Mouse (Mus musculus) intestine, postnatal 0 days (tissue): ENCODE data around the gene Chd1. TPM values are rescaled to one million over a fixed set of nuclear protein-coding genes. Genes with fewer than 3 reads are reported as not detected.
A peak's percentile ranks its signal among the peaks of the same experiment; 100 is the strongest.

ENCODE experiments used
- ATAC-seq: fragments of 200-750 bp; cut with Nextera tagmentation; 2 replicates; pipeline ENCODE4 v1.8.0; 2017; ENCODE audit warnings: mild to moderate bottlenecking, moderate TSS enrichment, moderate library complexity
- H3K27ac ChIP-seq: fragments of 300-500 bp; sonication (generic); 2 replicates; pipeline ENCODE4 v1.5.1; 2014; ENCODE audit warnings: mild to moderate bottlenecking, low read depth, low read length, moderate library complexity
- H3K27me3 ChIP-seq: fragments of 300-500 bp; sonication (generic); replicated peaks from 2 replicates; pipeline ENCODE4 v1.6.1; 2014; ENCODE audit warnings: low read length, mixed read lengths; ENCODE audit not compliant: control insufficient read depth, insufficient read depth
- H3K36me3 ChIP-seq: fragments of 300-500 bp; sonication (generic); 2 replicates; pipeline ENCODE4 v1.6.1; 2014; ENCODE audit warnings: mild to moderate bottlenecking, moderate library complexity; ENCODE audit not compliant: control insufficient read depth, insufficient read depth
- H3K4me1 ChIP-seq: fragments of 300-500 bp; sonication (generic); replicated peaks from 2 replicates; pipeline ENCODE4 v1.6.1; 2014; ENCODE audit warnings: antibody characterized with exemption, low read length, mixed read lengths; ENCODE audit not compliant: control insufficient read depth, insufficient read depth
- H3K4me2 ChIP-seq: fragments of 300-500 bp; sonication (generic); replicated peaks from 2 replicates; pipeline ENCODE4 v1.6.1; 2014; ENCODE audit warnings: low read depth, mild to moderate bottlenecking, moderate library complexity
- H3K4me3 ChIP-seq: fragments of 300-500 bp; sonication (generic); 2 replicates; pipeline ENCODE4 v1.5.1; 2014; ENCODE audit warnings: low read depth, low read length
- H3K9ac ChIP-seq: fragments of 300-500 bp; sonication (generic); 2 replicates; pipeline ENCODE4 v1.6.1; 2014; ENCODE audit warnings: mild to moderate bottlenecking, low read depth, low read length
- H3K9me3 ChIP-seq: fragments of 300-500 bp; sonication (generic); 2 replicates; pipeline ENCODE4 v1.6.1; 2016; ENCODE audit warnings: mixed run types; ENCODE audit not compliant: control insufficient read depth
- CTCF ChIP-seq: sonication (generic); IDR thresholded peaks from 2 replicates; pipeline ENCODE4 v1.5.1; 2016; ENCODE audit warnings: low read depth, mild to moderate bottlenecking, control low read depth, antibody characterized with exemption, moderate library complexity
- WGBS: fragments of 180-500 bp; shearing (Covaris S2); extraction: QIAGEN DNeasy Blood & Tissue Kit; methylation state at CpG from one replicate; pipeline ENCODE4 v1.1.7; 2014; 5-methylcytosine and 5-hydroxymethylcytosine counted together
- polyA plus RNA-seq: library from polyadenylated mRNA; unstranded; fragments of >200 nt; fragmentation: Nextera tagmentation; extraction: Ambion mirVana; gene quantifications from 2 replicates; pipeline ENCODE4 v1.2.1, GENCODE M21; 2015

The Chd1 gene
- polyA plus RNA-seq, 1 experiment from 2014 or later: 14.1 TPM

- H3K9ac ChIP-seq: no peak overlapping the region
- no peak overlapping the region for H3K27ac ChIP-seq
- no peaks in the 10 kb centered on the region for H3K27me3 ChIP-seq
- TF ChIP-seq CTCF: no peak
- 90% methylated on average over 4 of the region's 4 CpGs for WGBS
- H3K4me2 ChIP-seq: no peak overlapping the region
- no peaks in the 10 kb centered on the region for H3K9me3 ChIP-seq
- no peaks in the 10 kb centered on the region for H3K4me1 ChIP-seq
- ATAC-seq: no peak
- no peaks in the 10 kb centered on the region for H3K36me3 ChIP-seq
- H3K4me3 ChIP-seq: no peak overlapping the region
Measured at GRCm38 (mm10) chr17:15680661-15681060, 24.1 kb upstream of the Chd1 start.

GRCm38 (mm10) chr17:15686396-15686795 lies 18.4 kb upstream of the Chd1 start:
- Histone ChIP-seq H3K4me3 (no peak overlapping the region), H3K9ac (no peak overlapping the region), H3K4me2 (no peak overlapping the region), H3K9me3 (no peaks in the 10 kb centered on the region), H3K4me1 (no peaks in the 10 kb centered on the region), H3K27ac (no peak overlapping the region), H3K27me3 (no peaks in the 10 kb centered on the region), H3K36me3 (no peaks in the 10 kb centered on the region)
- no peak for ATAC-seq
- 87% methylated on average over 5 of the region's 5 CpGs for WGBS
- no peak for TF ChIP-seq CTCF

- WGBS: 25% methylated on average over 1 of the region's 1 CpGs
- no peak overlapping the region for H3K4me3 ChIP-seq
- ATAC-seq: peak; percentile 56
- H3K9ac ChIP-seq: no peak overlapping the region
- H3K9me3 ChIP-seq: no peaks in the 10 kb centered on the region
- H3K4me1 ChIP-seq: no peaks in the 10 kb centered on the region
- no peaks in the 10 kb centered on the region for H3K27me3 ChIP-seq
- H3K27ac ChIP-seq: no peak overlapping the region
- H3K36me3 ChIP-seq: no peaks in the 10 kb centered on the region
- H3K4me2 ChIP-seq: no peak overlapping the region
- TF ChIP-seq CTCF: no peak
Measured at GRCm38 (mm10) chr17:15690304-15690703, 14.5 kb upstream of the Chd1 start.

- no peak for TF ChIP-seq CTCF
- Histone ChIP-seq H3K4me2 (no peak overlapping the region), H3K4me3 (no peak overlapping the region), H3K36me3 (no peaks in the 10 kb centered on the region), H3K27ac (no peak overlapping the region), H3K9me3 (no peaks in the 10 kb centered on the region), H3K27me3 (no peaks in the 10 kb centered on the region), H3K9ac (no peak overlapping the region), H3K4me1 (no peaks in the 10 kb centered on the region)
- 72% methylated on average over 2 of the region's 2 CpGs for WGBS
- no peak for ATAC-seq
Measured at GRCm38 (mm10) chr17:15695566-15695965, 9.2 kb upstream of the Chd1 start.

- H3K9ac ChIP-seq: no peak overlapping the region
- no peak overlapping the region for H3K4me2 ChIP-seq
- H3K27ac ChIP-seq: no peak overlapping the region
- ATAC-seq: no peak
- H3K9me3 ChIP-seq: no peaks in the 10 kb centered on the region
- no peak for TF ChIP-seq CTCF
- H3K4me1 ChIP-seq: no peaks in the 10 kb centered on the region
- no peak overlapping the region for H3K4me3 ChIP-seq
- no peaks in the 10 kb centered on the region for H3K36me3 ChIP-seq
- no peaks in the 10 kb centered on the region for H3K27me3 ChIP-seq
- 75% methylated on average over 3 of the region's 3 CpGs for WGBS
Measured at GRCm38 (mm10) chr17:15698956-15699355, 5.8 kb upstream of the Chd1 start.

GRCm38 (mm10) chr17:15701505-15701904 lies 3.3 kb upstream of the Chd1 start:
- Histone ChIP-seq H3K36me3 (no peaks in the 10 kb centered on the region), H3K4me2 (no peak overlapping the region), H3K27me3 (no peaks in the 10 kb centered on the region), H3K4me3 (no peak overlapping the region), H3K9me3 (no peaks in the 10 kb centered on the region), H3K4me1 (no peaks in the 10 kb centered on the region), H3K9ac (no peak overlapping the region), H3K27ac (no peak overlapping the region)
- TF ChIP-seq CTCF: no peak
- ATAC-seq: no peak
- WGBS: 83% methylated on average over 5 of the region's 5 CpGs

- no peak for ATAC-seq
Measured at GRCm38 (mm10) chr17:15704158-15704474, 651 bp upstream of the Chd1 start.

More at GRCm38 (mm10) chr17:15704158-15704474, 651 bp upstream of the Chd1 start:
- H3K27me3 ChIP-seq: no peaks in the 10 kb centered on the region
- H3K27ac ChIP-seq: peak overlapping the region; percentile 98
- H3K4me1 ChIP-seq: peaks cover 3% of the 10 kb centered on the region; the same call in 1 of the 2 replicates
- TF ChIP-seq CTCF: no peak
- WGBS: 5% methylated on average over 12 of the region's 12 CpGs
- H3K36me3 ChIP-seq: peaks cover 6% of the 10 kb centered on the region
- H3K9me3 ChIP-seq: no peaks in the 10 kb centered on the region
- peak overlapping the region; percentile 89 for H3K4me2 ChIP-seq
- peak overlapping the region; percentile 98 for H3K4me3 ChIP-seq
- peak overlapping the region; percentile 85 for H3K9ac ChIP-seq
